Mouse (Mus musculus): Measurements from ENCODE around the gene Hist2h2bb. TPM values are rescaled to one million over a fixed set of nuclear protein-coding genes. Genes with fewer than 3 reads are reported as not detected.
"Not testable (repeated sequence)": the region's sequence is repeated elsewhere in the genome, so short reads cannot be mapped to it uniquely, and the experiment has no call there.

Gene Hist2h2bb
- polyA plus RNA-seq (2015; fragmentation: Nextera tagmentation; extraction: Ambion mirVana) = 13.0 and 14.5 TPM in 2 replicates

GRCm38 (mm10) chr3:96269511-96270474, at the start of gene Hist2h2bb:
TSS of gene Hist2h2bb (plus strand) at chr3:96269752.
- no peaks in the 10 kb centered on the region for H3K9me3 ChIP-seq (ENCODE audit: control insufficient read depth, low read length)
- peaks cover 4% of the 10 kb centered on the region for H3K4me1 ChIP-seq (replicated peaks; ENCODE audit: control insufficient read depth, insufficient read depth, low read length)
- peak within 1 kb of the TSS; percentile 91 for H3K4me2 ChIP-seq (ENCODE audit: low read depth, low read length)
- under 1% methylated on average over 45 of the region's 45 CpGs for WGBS
- H3K27ac ChIP-seq (ENCODE audit: low read length) = peak within 1 kb of the TSS; percentile 99
- peak; percentile 96 for ATAC-seq (ENCODE audit: low read depth)
- H3K9ac ChIP-seq (ENCODE audit: low read length) = peak within 1 kb of the TSS; percentile 80
- H3K4me3 ChIP-seq (ENCODE audit: low read length) = peak within 1 kb of the TSS; percentile 64
- no peaks in the 10 kb centered on the region for H3K27me3 ChIP-seq (ENCODE audit: control insufficient read depth, insufficient read depth, low read depth, low read length)
- H3K36me3 ChIP-seq (ENCODE audit: control insufficient read depth, insufficient read depth, low read length) = no peaks in the 10 kb centered on the region

GRCm38 (mm10) chr3:96220131-96220764, 49.3 kb upstream of the Hist2h2bb start:
- H3K27ac ChIP-seq (ENCODE audit: low read length) = peak overlapping the region; percentile 99
- not testable (repeated sequence) for H3K36me3 ChIP-seq (ENCODE audit: control insufficient read depth, insufficient read depth, low read length); H3K9me3 ChIP-seq (ENCODE audit: control insufficient read depth, low read length); H3K27me3 ChIP-seq (ENCODE audit: control insufficient read depth, insufficient read depth, low read depth, low read length)
- peak; percentile 7 for ATAC-seq (ENCODE audit: low read depth)
- peak overlapping the region; percentile 78 for H3K4me2 ChIP-seq (ENCODE audit: low read depth, low read length)
- H3K4me3 ChIP-seq (ENCODE audit: low read length) = peak overlapping the region; percentile 74
- peak overlapping the region; percentile 87 for H3K9ac ChIP-seq (ENCODE audit: low read length)
- peaks cover 20% of the 10 kb centered on the region for H3K4me1 ChIP-seq (replicated peaks; ENCODE audit: control insufficient read depth, insufficient read depth, low read length)
- WGBS = 0% methylated on average over 26 of the region's 47 CpGs

- Histone ChIP-seq H3K9ac (ENCODE audit: low read length) (peak within 1 kb of the TSS; percentile 87), H3K9me3 (ENCODE audit: control insufficient read depth, low read length) (no peaks in the 10 kb centered on the region), H3K4me1 (replicated peaks; ENCODE audit: control insufficient read depth, insufficient read depth, low read length) (peaks cover 20% of the 10 kb centered on the region), H3K4me3 (ENCODE audit: low read length) (peak within 1 kb of the TSS; percentile 74), H3K4me2 (ENCODE audit: low read depth, low read length) (peak within 1 kb of the TSS; percentile 78), H3K27me3 (ENCODE audit: control insufficient read depth, insufficient read depth, low read depth, low read length) (no peaks in the 10 kb centered on the region), H3K36me3 (ENCODE audit: control insufficient read depth, insufficient read depth, low read length) (no peaks in the 10 kb centered on the region), H3K27ac (ENCODE audit: low read length) (peak within 1 kb of the TSS; percentile 99)
- peak; percentile 94 for ATAC-seq (ENCODE audit: low read depth)
- under 1% methylated on average over 43 of the region's 43 CpGs for WGBS
Observed at GRCm38 (mm10) chr3:96220765-96221639, 48.5 kb upstream of the Hist2h2bb start, which contains the start of the genes Hist2h2ac and Hist2h2be. TSS of gene Hist2h2ac (minus strand) at chr3:96220880. TSS of gene Hist2h2be (plus strand) at chr3:96221119.

GRCm38 (mm10) chr3:96221640-96222038, 47.9 kb upstream of the Hist2h2bb start:
- Histone ChIP-seq H3K4me3 (ENCODE audit: low read length) (peak overlapping the region; percentile 74), H3K9ac (ENCODE audit: low read length) (peak overlapping the region; percentile 87), H3K4me1 (replicated peaks; ENCODE audit: control insufficient read depth, insufficient read depth, low read length) (peaks cover 20% of the 10 kb centered on the region), H3K36me3 (ENCODE audit: control insufficient read depth, insufficient read depth, low read length) (no peaks in the 10 kb centered on the region), H3K27me3 (ENCODE audit: control insufficient read depth, insufficient read depth, low read depth, low read length) (no peaks in the 10 kb centered on the region), H3K9me3 (ENCODE audit: control insufficient read depth, low read length) (no peaks in the 10 kb centered on the region), H3K4me2 (ENCODE audit: low read depth, low read length) (peak overlapping the region; percentile 78), H3K27ac (ENCODE audit: low read length) (peak overlapping the region; percentile 99)
- WGBS = 20% methylated on average over 9 of the region's 9 CpGs
- ATAC-seq (ENCODE audit: low read depth) = no peak

GRCm38 (mm10) chr3:96222774-96223173, 46.8 kb upstream of the Hist2h2bb start:
- Histone ChIP-seq H3K4me3 (ENCODE audit: low read length) (no peak overlapping the region), H3K4me2 (ENCODE audit: low read depth, low read length) (peak overlapping the region; percentile 78), H3K9me3 (ENCODE audit: control insufficient read depth, low read length) (no peaks in the 10 kb centered on the region), H3K9ac (ENCODE audit: low read length) (no peak overlapping the region), H3K27ac (ENCODE audit: low read length) (no peak overlapping the region), H3K27me3 (ENCODE audit: control insufficient read depth, insufficient read depth, low read depth, low read length) (no peaks in the 10 kb centered on the region), H3K36me3 (ENCODE audit: control insufficient read depth, insufficient read depth, low read length) (no peaks in the 10 kb centered on the region), H3K4me1 (replicated peaks; ENCODE audit: control insufficient read depth, insufficient read depth, low read length) (peaks cover 22% of the 10 kb centered on the region)
- no peak for ATAC-seq (ENCODE audit: low read depth)
- WGBS = 88% methylated on average over 4 of the region's 4 CpGs

- Histone ChIP-seq H3K4me3 (ENCODE audit: low read length) (no peak overlapping the region), H3K9me3 (ENCODE audit: control insufficient read depth, low read length) (no peaks in the 10 kb centered on the region), H3K4me1 (replicated peaks; ENCODE audit: control insufficient read depth, insufficient read depth, low read length) (peaks cover 15% of the 10 kb centered on the region), H3K9ac (ENCODE audit: low read length) (no peak overlapping the region), H3K36me3 (ENCODE audit: control insufficient read depth, insufficient read depth, low read length) (no peaks in the 10 kb centered on the region), H3K4me2 (ENCODE audit: low read depth, low read length) (no peak overlapping the region), H3K27ac (ENCODE audit: low read length) (no peak overlapping the region), H3K27me3 (ENCODE audit: control insufficient read depth, insufficient read depth, low read depth, low read length) (no peaks in the 10 kb centered on the region)
- WGBS = 51% methylated on average over 2 of the region's 2 CpGs
- no peak for ATAC-seq (ENCODE audit: low read depth)
Observed at GRCm38 (mm10) chr3:96225421-96225820, 44.1 kb upstream of the Hist2h2bb start.

GRCm38 (mm10) chr3:96226695-96227648, 42.6 kb upstream of the Hist2h2bb start:
- Histone ChIP-seq H3K27ac (ENCODE audit: low read length) (no peak overlapping the region), H3K36me3 (ENCODE audit: control insufficient read depth, insufficient read depth, low read length) (no peaks in the 10 kb centered on the region), H3K27me3 (ENCODE audit: control insufficient read depth, insufficient read depth, low read depth, low read length) (no peaks in the 10 kb centered on the region), H3K4me3 (ENCODE audit: low read length) (no peak overlapping the region), H3K4me2 (ENCODE audit: low read depth, low read length) (no peak overlapping the region), H3K9ac (ENCODE audit: low read length) (0 out of 2 replicates have a peak overlapping the region, but pooled peaks have one; percentile 20), H3K4me1 (replicated peaks; ENCODE audit: control insufficient read depth, insufficient read depth, low read length) (peaks cover 15% of the 10 kb centered on the region), H3K9me3 (ENCODE audit: control insufficient read depth, low read length) (no peaks in the 10 kb centered on the region)
- ATAC-seq (ENCODE audit: low read depth) = peak; percentile 16; the same call in 1 of the 2 replicates
- WGBS = 44% methylated on average over 8 of the region's 8 CpGs

- whole genome bisulfite sequencing = 55% methylated on average over 2 of the region's 2 CpGs
- peaks cover 4% of the 10 kb centered on the region for H3K4me1 ChIP-seq (replicated peaks; ENCODE audit: control insufficient read depth, insufficient read depth, low read length)
- no peak overlapping the region for H3K4me2 ChIP-seq (ENCODE audit: low read depth, low read length)
- H3K9me3 ChIP-seq (ENCODE audit: control insufficient read depth, low read length) = no peaks in the 10 kb centered on the region
- H3K27me3 ChIP-seq (ENCODE audit: control insufficient read depth, insufficient read depth, low read depth, low read length) = no peaks in the 10 kb centered on the region
- H3K36me3 ChIP-seq (ENCODE audit: control insufficient read depth, insufficient read depth, low read length) = no peaks in the 10 kb centered on the region
- no peak overlapping the region for H3K4me3 ChIP-seq (ENCODE audit: low read length)
- no peak overlapping the region for H3K27ac ChIP-seq (ENCODE audit: low read length)
- no peak overlapping the region for H3K9ac ChIP-seq (ENCODE audit: low read length)
- no peak for ATAC-seq (ENCODE audit: low read depth)
Observed at GRCm38 (mm10) chr3:96228828-96229227, 40.7 kb upstream of the Hist2h2bb start.

Data from lung, embryonic 16.5 days (tissue).